Mouse (Mus musculus) kidney, adult 2 months (tissue): Measurements from ENCODE around the gene Gata2.

ENCODE experiments used
- CTCF ChIP-seq: fragments of 200-500 bp; conservative IDR thresholded peaks from 2 replicates; pipeline ENCODE4 v1.5.1; 2011; ENCODE audit warnings: low read depth, mild to moderate bottlenecking, control low read depth, low read length, moderate library complexity, mixed read lengths; ENCODE audit not compliant: insufficient read depth, insufficient read length
- POLR2A ChIP-seq: fragments of 200-500 bp; IDR thresholded peaks from one replicate; pipeline ENCODE4 v1.6.1; 2011; ENCODE audit warnings: low read depth, low read length, control low read depth

DNA sequence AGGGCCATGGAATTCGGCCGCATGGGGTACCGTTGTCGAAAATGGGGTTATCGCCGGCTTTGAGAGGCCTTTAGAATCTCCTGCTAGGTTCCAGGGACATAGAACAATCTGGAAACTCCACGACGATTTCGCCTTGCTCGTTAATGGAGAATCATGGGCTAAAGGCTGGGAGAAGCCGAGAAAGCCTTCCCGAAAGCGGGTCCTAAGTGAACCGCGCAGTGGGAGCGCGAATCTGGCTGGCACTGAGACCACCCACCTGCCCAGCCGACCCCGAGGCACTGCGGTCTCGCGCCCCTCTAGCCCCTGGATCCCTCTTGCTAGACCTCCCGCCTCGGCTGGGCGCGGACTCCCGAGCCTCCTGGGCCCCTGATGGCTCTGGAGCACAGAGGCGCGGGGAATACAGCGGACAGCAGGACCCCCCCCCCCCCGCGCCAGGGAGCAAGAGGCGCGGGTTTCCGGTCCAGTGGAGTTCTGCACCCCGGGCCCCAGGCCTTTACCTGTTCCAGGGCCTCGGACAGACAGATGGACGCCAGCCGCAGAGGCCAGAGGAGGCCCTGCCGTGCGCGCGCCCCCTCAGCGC lies 3.1 kb downstream of the Gata2 start:
- TF ChIP-seq POLR2A (no peak), CTCF (no peak)
